Mouse (Mus musculus): ENCODE measurements around the gene Slfn14. TPM values are rescaled to one million over a fixed set of nuclear protein-coding genes. Genes with fewer than 3 reads are reported as not detected.
"Not testable (repeated sequence)": the region's sequence is repeated elsewhere in the genome, so short reads cannot be mapped to it uniquely, and the experiment has no call there.

Gene Slfn14
- not detected in 2 replicates for polyA plus RNA-seq (2012; ENCODE audit: insufficient read depth, insufficient read length, missing spikeins)

DNA sequence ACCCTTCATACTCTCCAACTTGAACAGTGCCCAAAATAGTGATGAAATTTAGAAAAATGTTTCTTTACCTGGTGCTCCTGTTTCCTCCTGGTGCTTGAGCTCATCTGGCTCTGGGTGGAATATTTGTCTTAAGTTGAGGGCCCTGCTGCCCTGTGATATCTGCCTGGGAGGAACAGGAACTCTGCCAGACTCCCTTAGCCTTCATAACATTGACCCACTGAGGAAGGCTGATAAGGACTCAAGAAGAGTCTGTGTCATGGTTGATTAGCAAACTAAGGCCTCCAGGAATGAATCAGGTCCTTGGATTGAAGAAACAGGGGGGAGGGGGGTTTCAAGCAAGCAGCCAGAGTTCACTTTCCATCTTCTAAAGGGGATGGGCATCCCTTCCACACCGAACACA, at the start of gene Slfn14:
Slfn14 (minus strand) TSS at position 161 of the 400 bp plus-strand sequence.
- H3K27ac ChIP-seq (ENCODE audit: insufficient read depth, low read depth, low read length): no peak within 1 kb of the TSS
- no peak for TF ChIP-seq POLR2A (IDR thresholded peaks at IDR 0.05; ENCODE audit: borderline replicate concordance, low read depth, low read length)
- no peak for TF ChIP-seq CTCF (IDR thresholded peaks at IDR 0.05; ENCODE audit: low read depth, low read length)
- H3K4me3 ChIP-seq (ENCODE audit: insufficient read depth, low read length): no peak within 1 kb of the TSS
- peaks cover 16% of the 10 kb centered on the region for H3K4me1 ChIP-seq (ENCODE audit: control insufficient read depth, insufficient read depth, low read length)

DNA sequence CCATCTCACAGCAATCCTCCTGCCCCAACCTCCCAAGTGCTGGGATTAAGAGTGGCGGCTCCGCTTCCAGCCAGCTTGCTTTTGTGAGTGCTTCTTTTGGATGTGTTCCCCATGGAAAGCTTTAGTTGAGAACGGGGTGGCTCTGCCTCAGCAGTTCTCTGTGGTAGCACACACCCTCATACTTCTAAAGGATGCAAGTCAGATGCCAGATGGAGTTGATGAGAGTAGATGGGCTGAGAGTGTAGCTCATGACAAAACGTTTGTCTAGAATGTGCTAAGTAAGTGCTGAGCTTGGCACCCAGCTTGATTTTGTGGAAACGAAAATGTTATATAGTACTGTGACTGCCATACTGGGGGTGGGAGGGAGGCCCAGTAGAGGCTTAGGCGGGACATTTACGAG, 49.3 kb upstream of the Slfn14 start:
- no peak for TF ChIP-seq POLR2A (IDR thresholded peaks at IDR 0.05; ENCODE audit: borderline replicate concordance, low read depth, low read length)
- no peak for TF ChIP-seq CTCF (IDR thresholded peaks at IDR 0.05; ENCODE audit: low read depth, low read length)
- Histone ChIP-seq H3K27ac (ENCODE audit: insufficient read depth, low read depth, low read length) (no peak overlapping the region), H3K4me3 (ENCODE audit: insufficient read depth, low read length) (no peak overlapping the region), H3K4me1 (ENCODE audit: control insufficient read depth, insufficient read depth, low read length) (no peaks in the 10 kb centered on the region)

DNA sequence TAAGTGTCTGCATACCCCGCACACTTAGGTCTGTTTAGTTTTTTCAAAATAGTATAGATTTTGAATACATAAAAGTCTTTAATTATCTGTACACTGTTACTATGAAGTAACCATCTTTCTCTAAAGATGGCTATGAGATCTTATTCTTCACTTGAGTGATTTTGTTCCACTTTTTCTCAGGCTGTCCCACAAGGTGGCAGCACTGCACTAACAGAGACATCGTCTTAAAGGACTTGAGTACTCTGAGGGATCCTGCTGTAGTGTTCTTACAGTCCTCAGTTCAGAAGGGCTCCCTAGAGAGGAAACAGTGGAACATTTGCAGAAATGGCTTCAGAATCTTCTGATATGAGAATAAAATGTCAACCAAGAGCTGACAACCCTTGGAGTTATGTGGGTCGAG, 40.9 kb upstream of the Slfn14 start:
- TF ChIP-seq POLR2A (IDR thresholded peaks at IDR 0.05; ENCODE audit: borderline replicate concordance, low read depth, low read length): no peak
- TF ChIP-seq CTCF (IDR thresholded peaks at IDR 0.05; ENCODE audit: low read depth, low read length): no peak
- Histone ChIP-seq H3K4me3 (ENCODE audit: insufficient read depth, low read length) (no peak overlapping the region), H3K4me1 (ENCODE audit: control insufficient read depth, insufficient read depth, low read length) (no peaks in the 10 kb centered on the region), H3K27ac (ENCODE audit: insufficient read depth, low read depth, low read length) (no peak overlapping the region)

DNA sequence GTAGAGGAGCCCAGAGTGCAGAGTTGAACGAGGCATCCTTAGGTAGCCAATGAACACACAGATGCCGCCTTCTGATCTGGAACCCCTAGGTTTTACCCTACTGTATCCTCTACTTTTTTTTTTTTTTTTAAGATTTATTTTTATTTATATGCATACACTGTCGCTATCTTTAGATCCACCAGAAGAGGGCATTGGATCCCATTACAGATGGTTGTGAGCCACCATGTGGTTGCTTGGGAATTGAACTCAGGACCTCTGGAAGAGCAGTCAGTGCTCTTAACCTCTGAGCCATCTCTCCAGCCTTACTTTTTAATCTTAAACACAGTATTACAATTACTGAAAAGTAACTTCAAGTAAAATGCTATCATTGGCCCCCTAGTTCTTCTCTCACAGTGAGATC, 40.2 kb upstream of the Slfn14 start:
- H3K4me1 ChIP-seq (ENCODE audit: control insufficient read depth, insufficient read depth, low read length); H3K27ac ChIP-seq (ENCODE audit: insufficient read depth, low read depth, low read length); H3K4me3 ChIP-seq (ENCODE audit: insufficient read depth, low read length): not testable (repeated sequence)

DNA sequence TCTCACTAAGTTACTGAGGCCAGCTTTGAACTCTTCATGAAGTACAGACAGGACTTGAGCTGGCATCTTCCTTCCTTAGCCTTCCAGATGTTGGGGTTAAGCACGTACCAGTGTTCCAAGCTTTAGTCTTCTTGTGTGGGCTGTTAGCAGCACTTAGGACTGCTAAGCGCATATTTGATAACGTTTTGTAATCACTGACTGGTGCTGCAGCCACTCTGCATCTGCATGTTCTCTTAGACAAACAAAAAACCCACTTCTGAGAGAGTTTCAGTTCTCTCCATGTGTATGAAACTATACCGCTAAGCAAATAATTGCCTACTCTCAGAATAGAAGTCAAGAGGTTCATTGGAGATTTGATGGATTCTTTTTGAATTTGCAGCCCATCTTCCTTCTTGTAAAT, 32.5 kb upstream of the Slfn14 start:
- TF ChIP-seq CTCF (IDR thresholded peaks at IDR 0.05; ENCODE audit: low read depth, low read length) (no peak), POLR2A (IDR thresholded peaks at IDR 0.05; ENCODE audit: borderline replicate concordance, low read depth, low read length) (no peak)
- H3K4me1 ChIP-seq (ENCODE audit: control insufficient read depth, insufficient read depth, low read length): no peaks in the 10 kb centered on the region
- no peak overlapping the region for H3K4me3 ChIP-seq (ENCODE audit: insufficient read depth, low read length)
- H3K27ac ChIP-seq (ENCODE audit: insufficient read depth, low read depth, low read length): no peak overlapping the region

DNA sequence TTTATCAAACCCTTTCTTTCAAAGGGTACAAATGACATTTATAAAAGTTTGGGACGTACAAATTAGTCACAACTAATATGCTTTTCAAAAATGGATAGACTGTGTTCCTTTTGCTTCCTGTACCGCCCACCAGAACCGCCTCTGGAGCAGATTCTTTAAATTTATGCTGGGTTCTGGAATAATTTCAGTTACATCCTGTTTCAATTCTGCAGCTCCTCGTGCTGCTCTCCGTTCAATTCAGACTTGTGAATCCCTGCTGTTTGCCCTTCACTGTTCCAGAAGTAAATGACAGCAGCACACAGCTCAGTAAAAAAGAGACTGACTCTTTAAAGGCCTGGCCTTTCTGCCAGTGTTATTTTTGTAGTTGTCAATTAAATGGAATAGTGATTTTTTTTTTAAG, 25.9 kb upstream of the Slfn14 start:
- no peak overlapping the region for H3K4me3 ChIP-seq (ENCODE audit: insufficient read depth, low read length)
- H3K4me1 ChIP-seq (ENCODE audit: control insufficient read depth, insufficient read depth, low read length): peaks cover 13% of the 10 kb centered on the region
- H3K27ac ChIP-seq (ENCODE audit: insufficient read depth, low read depth, low read length): no peak overlapping the region
- TF ChIP-seq POLR2A (IDR thresholded peaks at IDR 0.05; ENCODE audit: borderline replicate concordance, low read depth, low read length): no peak
- no peak for TF ChIP-seq CTCF (IDR thresholded peaks at IDR 0.05; ENCODE audit: low read depth, low read length)

DNA sequence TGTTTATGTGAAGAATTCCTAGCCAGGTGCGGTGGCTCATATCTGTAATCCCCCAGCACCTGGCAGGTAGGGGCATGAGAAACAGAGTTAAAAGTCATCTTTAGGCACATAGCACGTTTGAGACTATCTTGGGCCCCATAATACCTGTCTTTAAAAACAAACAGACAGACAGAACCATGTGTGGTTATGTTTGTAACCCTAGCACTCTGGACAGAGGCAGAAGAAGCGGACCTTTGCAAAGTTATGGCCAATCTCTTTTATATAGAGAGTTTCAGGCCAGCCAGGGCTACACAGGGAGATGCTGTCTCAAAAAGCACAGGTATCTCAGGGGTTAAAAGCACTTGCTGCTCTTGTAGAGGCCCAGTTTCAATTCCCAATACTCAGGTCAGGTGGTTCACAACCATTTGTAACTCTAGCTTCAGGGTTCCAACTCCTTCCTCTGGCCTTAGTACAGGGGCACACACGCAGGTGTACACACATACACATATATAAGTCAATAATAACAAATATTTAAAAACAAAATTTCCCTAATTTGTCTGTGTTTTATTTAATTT, 20.3 kb upstream of the Slfn14 start:
- H3K4me3 ChIP-seq (ENCODE audit: insufficient read depth, low read length): no peak overlapping the region
- TF ChIP-seq CTCF (IDR thresholded peaks at IDR 0.05; ENCODE audit: low read depth, low read length) (no peak), POLR2A (IDR thresholded peaks at IDR 0.05; ENCODE audit: borderline replicate concordance, low read depth, low read length) (no peak)
- peaks cover 27% of the 10 kb centered on the region for H3K4me1 ChIP-seq (ENCODE audit: control insufficient read depth, insufficient read depth, low read length)
- H3K27ac ChIP-seq (ENCODE audit: insufficient read depth, low read depth, low read length): no peak overlapping the region

DNA sequence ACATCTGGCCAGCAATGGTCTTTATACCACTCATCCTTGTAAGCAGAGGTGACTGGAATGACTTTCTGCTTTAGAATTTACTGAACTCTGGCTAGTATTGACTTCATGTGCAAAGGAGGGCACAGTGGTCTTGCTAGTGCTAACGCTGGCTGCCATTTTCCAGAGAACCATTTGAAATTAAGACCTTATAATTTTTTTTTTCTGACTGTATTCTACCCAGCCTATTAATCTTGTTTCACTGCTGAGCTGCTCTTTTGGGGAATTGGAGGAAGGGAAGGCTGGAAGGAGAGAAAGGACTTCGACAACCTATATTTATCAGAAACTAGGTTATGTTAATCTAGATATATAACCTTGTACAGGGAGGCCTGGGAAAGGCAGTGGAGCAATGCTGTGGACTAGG, 18.0 kb upstream of the Slfn14 start:
- TF ChIP-seq CTCF (IDR thresholded peaks at IDR 0.05; ENCODE audit: low read depth, low read length): no peak
- no peak for TF ChIP-seq POLR2A (IDR thresholded peaks at IDR 0.05; ENCODE audit: borderline replicate concordance, low read depth, low read length)
- H3K27ac ChIP-seq (ENCODE audit: insufficient read depth, low read depth, low read length): no peak overlapping the region
- H3K4me1 ChIP-seq (ENCODE audit: control insufficient read depth, insufficient read depth, low read length): peaks cover 27% of the 10 kb centered on the region
- H3K4me3 ChIP-seq (ENCODE audit: insufficient read depth, low read length): no peak overlapping the region

DNA sequence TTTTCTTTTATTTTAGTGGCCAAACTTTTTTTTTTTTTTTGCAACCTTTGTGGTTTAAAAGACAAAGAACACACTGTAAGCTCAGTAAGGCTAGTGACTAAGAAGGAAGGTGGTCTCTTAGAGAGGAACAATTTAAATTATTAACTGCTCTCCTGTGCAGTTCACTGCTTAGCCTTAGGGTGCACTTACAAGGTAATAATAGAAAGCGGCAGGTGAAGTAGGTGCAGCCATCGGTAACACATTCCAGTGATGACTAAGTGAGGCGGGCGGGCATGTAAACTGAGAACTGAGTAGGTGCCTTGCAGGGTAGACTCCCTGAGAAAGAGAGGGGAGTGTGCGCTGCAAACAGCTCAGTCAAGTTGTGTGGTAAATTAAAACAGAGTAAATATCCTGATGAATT, 17.2 kb upstream of the Slfn14 start:
- Histone ChIP-seq H3K4me3 (ENCODE audit: insufficient read depth, low read length) (peak overlapping the region; percentile 36), H3K27ac (ENCODE audit: insufficient read depth, low read depth, low read length) (no peak overlapping the region), H3K4me1 (ENCODE audit: control insufficient read depth, insufficient read depth, low read length) (peaks cover 27% of the 10 kb centered on the region)
- no peak for TF ChIP-seq POLR2A (IDR thresholded peaks at IDR 0.05; ENCODE audit: borderline replicate concordance, low read depth, low read length)
- no peak for TF ChIP-seq CTCF (IDR thresholded peaks at IDR 0.05; ENCODE audit: low read depth, low read length)

DNA sequence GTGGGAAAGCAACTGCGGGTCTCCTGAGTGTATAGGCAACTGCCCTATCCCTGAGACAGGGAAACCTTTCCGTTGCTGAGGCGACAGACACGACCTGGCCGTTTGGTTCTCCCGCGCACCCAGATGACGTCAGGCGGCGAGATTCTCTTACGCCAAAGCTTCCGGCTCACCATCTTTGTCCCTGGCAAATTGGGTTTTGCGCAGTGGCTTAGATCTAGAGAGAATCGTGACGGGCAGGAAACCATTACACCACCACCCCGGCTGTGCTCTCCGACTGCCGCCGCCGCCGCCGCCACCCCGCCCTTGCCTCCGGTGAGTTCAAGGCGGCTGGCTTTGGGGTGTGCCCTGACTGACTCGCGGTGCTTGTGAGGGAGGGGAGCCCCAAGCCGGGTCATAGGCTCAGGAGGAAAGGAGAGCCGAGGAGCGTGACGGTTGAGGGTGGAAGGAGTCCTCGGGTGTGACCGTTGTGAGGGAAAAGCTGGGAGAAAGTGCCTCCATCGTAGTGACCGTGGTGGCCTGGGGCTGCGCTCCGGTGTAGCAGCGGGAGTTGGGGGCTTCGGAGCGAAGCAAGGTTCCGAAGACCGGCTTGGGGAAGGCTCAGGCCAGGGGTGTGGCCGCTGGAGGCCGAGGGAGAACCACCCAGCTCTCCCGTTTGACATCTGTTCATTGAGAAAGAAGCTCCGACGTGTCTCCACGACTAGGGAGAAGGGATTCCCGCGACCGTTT, 16.2 kb upstream of the Slfn14 start, which contains the start of gene Pex12:
Pex12 (minus strand) TSS at position 61 of the 726 bp plus-strand sequence.
- peak within 1 kb of the TSS; percentile 81 for H3K4me3 ChIP-seq (ENCODE audit: insufficient read depth, low read length)
- H3K4me1 ChIP-seq (ENCODE audit: control insufficient read depth, insufficient read depth, low read length): peaks cover 17% of the 10 kb centered on the region
- TF ChIP-seq POLR2A (IDR thresholded peaks at IDR 0.05; ENCODE audit: borderline replicate concordance, low read depth, low read length) (no peak), CTCF (IDR thresholded peaks at IDR 0.05; ENCODE audit: low read depth, low read length) (no peak)
- H3K27ac ChIP-seq (ENCODE audit: insufficient read depth, low read depth, low read length): peak within 1 kb of the TSS; percentile 60
